Mouse (Mus musculus) midbrain, embryonic 12.5 days (tissue): ENCODE data around the gene Tbl1x. TPM values are rescaled to one million over a fixed set of nuclear protein-coding genes. Genes with fewer than 3 reads are reported as not detected.

Experiments used
- ATAC-seq: fragments of 200-750 bp; cut with Nextera tagmentation; 2 replicates; pipeline ENCODE4 v1.8.0; 2017; ENCODE audit warnings: low read depth, moderate TSS enrichment, moderate library complexity; ENCODE audit not compliant: low FRiP score
- H3K27ac ChIP-seq: fragments of 300-500 bp; sonication (generic); replicated peaks from 2 replicates; pipeline ENCODE4 v1.5.1; 2016; ENCODE audit warnings: mild to moderate bottlenecking
- H3K27me3 ChIP-seq: fragments of 300-500 bp; sonication (generic); 2 replicates; pipeline ENCODE4 v1.6.1; 2016; ENCODE audit warnings: mild to moderate bottlenecking
- H3K36me3 ChIP-seq: fragments of 300-500 bp; sonication (generic); 2 replicates; pipeline ENCODE4 v1.6.1; 2016
- H3K4me1 ChIP-seq: fragments of 300-500 bp; sonication (generic); 2 replicates; pipeline ENCODE4 v1.6.1; 2016
- H3K4me2 ChIP-seq: fragments of 300-500 bp; sonication (generic); replicated peaks from 2 replicates; pipeline ENCODE4 v1.6.1; 2016; ENCODE audit warnings: mild to moderate bottlenecking, moderate library complexity
- H3K4me3 ChIP-seq: fragments of 300-500 bp; sonication (generic); 2 replicates; pipeline ENCODE4 v1.5.1; 2016; ENCODE audit warnings: mild to moderate bottlenecking
- H3K9ac ChIP-seq: fragments of 300-500 bp; sonication (generic); replicated peaks from 2 replicates; pipeline ENCODE4 v1.6.1; 2016; ENCODE audit warnings: mild to moderate bottlenecking, moderate library complexity
- H3K9me3 ChIP-seq: fragments of 300-500 bp; sonication (generic); 2 replicates; pipeline ENCODE4 v1.6.1; 2016; ENCODE audit warnings: mild to moderate bottlenecking
- WGBS: fragments of 180-500 bp; shearing (Covaris S2); methylation state at CpG from one replicate; pipeline ENCODE4 v1.1.7; 2016; 5-methylcytosine and 5-hydroxymethylcytosine counted together
- polyA plus RNA-seq: library from polyadenylated mRNA; unstranded; fragments of >200 nt; fragmentation: Nextera tagmentation; extraction: Ambion mirVana; gene quantifications from 2 replicates; pipeline ENCODE4 v1.2.1, GENCODE M21; 2016

Tbl1x gene
- polyA plus RNA-seq, 1 experiment from 2014 or later = 64.5 TPM

DNA sequence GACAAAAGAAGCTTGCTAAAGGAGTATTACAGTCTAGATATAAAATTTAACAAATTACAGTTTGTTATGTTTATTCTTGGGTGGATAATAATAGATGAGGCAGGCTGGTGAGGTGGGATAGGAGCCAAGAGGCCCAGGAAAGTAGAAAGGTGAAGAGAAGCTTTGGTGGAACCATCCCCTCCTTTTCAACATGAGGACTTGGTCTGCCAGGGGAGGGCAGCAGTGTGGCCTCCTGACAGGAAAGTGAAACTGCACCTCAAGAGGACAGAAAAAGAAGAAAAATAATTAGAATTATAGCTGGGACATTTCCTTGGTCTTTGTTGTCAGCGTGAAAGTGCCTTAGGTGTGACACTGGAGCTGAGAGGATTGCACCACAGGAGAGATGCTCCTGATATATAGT, 35.6 kb downstream of the Tbl1x start:
- Histone ChIP-seq H3K4me2 (no peak overlapping the region), H3K36me3 (no peaks in the 10 kb centered on the region), H3K4me1 (no peaks in the 10 kb centered on the region), H3K4me3 (no peak overlapping the region), H3K27me3 (no peaks in the 10 kb centered on the region), H3K9ac (no peak overlapping the region), H3K9me3 (no peaks in the 10 kb centered on the region), H3K27ac (no peak overlapping the region)
- 80% methylated on average over 1 of the region's 1 CpGs for WGBS
- ATAC-seq = no peak

DNA sequence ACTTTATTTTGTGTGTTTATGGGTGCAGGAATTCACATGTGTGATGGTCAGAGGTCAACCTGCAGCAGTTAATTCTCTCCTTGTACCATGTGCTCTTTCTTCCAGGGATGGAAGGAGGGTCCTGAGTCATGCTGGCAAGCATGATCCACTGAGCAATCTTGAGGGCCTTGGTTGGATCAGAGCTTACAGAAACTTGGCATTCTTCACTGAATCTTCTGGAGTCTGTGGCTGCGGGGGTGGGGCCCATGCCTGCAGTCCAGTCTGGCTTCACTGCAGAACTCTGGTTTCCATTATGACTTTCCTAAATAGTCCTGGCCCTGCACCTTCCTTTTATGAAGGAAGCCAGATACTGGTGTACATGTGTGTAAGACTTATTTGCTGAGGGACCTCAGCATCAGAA, 38.1 kb downstream of the Tbl1x start:
- Histone ChIP-seq H3K4me2 (no peak overlapping the region), H3K4me1 (no peaks in the 10 kb centered on the region), H3K9me3 (no peaks in the 10 kb centered on the region), H3K36me3 (no peaks in the 10 kb centered on the region), H3K4me3 (no peak overlapping the region), H3K27me3 (no peaks in the 10 kb centered on the region), H3K27ac (no peak overlapping the region), H3K9ac (no peak overlapping the region)
- no peak for ATAC-seq
- 64% methylated on average over 1 of the region's 1 CpGs for WGBS

DNA sequence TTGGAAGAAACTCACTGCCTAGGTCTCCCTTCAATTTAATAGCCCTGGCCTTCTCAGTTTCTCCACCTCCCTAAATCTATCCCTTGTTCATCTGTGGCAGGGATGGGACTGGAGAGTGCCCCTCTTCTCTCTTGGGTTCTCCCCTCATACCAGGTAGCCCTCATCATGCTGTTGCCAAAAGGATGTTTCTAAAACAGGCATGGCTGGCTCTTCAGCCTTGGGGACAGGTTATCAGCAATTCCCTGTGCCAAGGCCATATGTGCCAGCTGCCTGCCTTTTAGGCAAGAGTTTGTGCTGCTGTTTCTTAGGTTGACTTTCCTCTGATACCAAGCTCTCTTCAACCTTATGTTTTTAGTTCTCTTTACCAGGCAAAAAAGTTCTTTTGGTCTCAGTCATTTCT, 39.6 kb downstream of the Tbl1x start:
- H3K9me3 ChIP-seq = no peaks in the 10 kb centered on the region
- H3K4me2 ChIP-seq = no peak overlapping the region
- no peaks in the 10 kb centered on the region for H3K4me1 ChIP-seq
- no peak overlapping the region for H3K27ac ChIP-seq
- H3K4me3 ChIP-seq = no peak overlapping the region
- H3K36me3 ChIP-seq = no peaks in the 10 kb centered on the region
- H3K9ac ChIP-seq = no peak overlapping the region
- ATAC-seq = no peak
- no peaks in the 10 kb centered on the region for H3K27me3 ChIP-seq

DNA sequence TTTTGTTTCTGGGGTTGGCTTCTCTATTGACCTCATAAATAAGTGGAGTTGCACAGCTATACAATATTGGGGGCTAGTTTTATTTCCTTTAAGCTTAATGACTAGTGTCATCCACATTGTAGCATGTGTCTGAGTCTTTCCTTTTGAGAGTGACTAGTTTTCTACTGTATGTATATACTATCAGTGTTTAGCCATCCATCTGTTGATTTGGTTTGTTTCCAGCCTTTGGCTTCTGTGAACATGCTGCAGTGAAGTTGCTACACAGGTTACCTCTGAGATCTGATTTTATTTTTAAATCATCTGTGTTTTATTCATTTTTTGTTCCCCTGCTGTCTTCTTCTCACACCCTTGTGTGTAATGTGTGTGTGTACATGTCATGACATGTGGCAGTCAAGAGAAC, 40.5 kb downstream of the Tbl1x start:
- no peak for ATAC-seq
- Histone ChIP-seq H3K9me3 (no peaks in the 10 kb centered on the region), H3K27ac (no peak overlapping the region), H3K36me3 (no peaks in the 10 kb centered on the region), H3K4me2 (no peak overlapping the region), H3K4me3 (no peak overlapping the region), H3K4me1 (no peaks in the 10 kb centered on the region), H3K27me3 (no peaks in the 10 kb centered on the region), H3K9ac (no peak overlapping the region)

DNA sequence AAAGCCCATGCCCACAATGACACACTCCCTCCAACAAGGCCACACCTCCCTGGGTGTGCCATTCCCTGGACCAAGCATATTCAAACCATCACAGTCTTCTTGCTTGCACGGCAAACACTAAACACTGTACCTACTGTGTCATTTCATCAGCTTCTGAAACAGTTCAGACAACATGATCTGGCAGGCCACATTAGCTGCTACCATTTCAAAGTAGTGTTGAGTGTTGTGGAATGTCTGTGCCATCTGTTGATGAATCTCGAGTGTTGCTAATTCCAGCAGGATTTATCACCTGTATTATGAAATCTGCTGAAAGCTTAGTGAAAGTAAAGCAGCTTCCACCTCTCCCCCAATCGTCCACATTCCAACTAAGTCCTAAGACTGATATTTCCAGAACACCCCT, 41.3 kb downstream of the Tbl1x start:
- no peaks in the 10 kb centered on the region for H3K9me3 ChIP-seq
- H3K4me1 ChIP-seq = no peaks in the 10 kb centered on the region
- no peak for ATAC-seq
- H3K27ac ChIP-seq = no peak overlapping the region
- H3K27me3 ChIP-seq = no peaks in the 10 kb centered on the region
- no peak overlapping the region for H3K4me2 ChIP-seq
- WGBS = 92% methylated on average over 3 of the region's 3 CpGs
- H3K36me3 ChIP-seq = no peaks in the 10 kb centered on the region
- H3K9ac ChIP-seq = no peak overlapping the region
- no peak overlapping the region for H3K4me3 ChIP-seq

GRCm38 (mm10) chrX:77555985-77556384, 45.2 kb downstream of the Tbl1x start:
- no peak overlapping the region for H3K4me2 ChIP-seq
- H3K27me3 ChIP-seq = no peaks in the 10 kb centered on the region
- no peak overlapping the region for H3K27ac ChIP-seq
- H3K9me3 ChIP-seq = no peaks in the 10 kb centered on the region
- no peak overlapping the region for H3K4me3 ChIP-seq
- 80% methylated on average over 1 of the region's 1 CpGs for WGBS
- ATAC-seq = no peak
- no peaks in the 10 kb centered on the region for H3K4me1 ChIP-seq
- H3K9ac ChIP-seq = no peak overlapping the region
- no peaks in the 10 kb centered on the region for H3K36me3 ChIP-seq

- no peak overlapping the region for H3K4me2 ChIP-seq
- H3K4me3 ChIP-seq = no peak overlapping the region
- no peak for ATAC-seq
- no peaks in the 10 kb centered on the region for H3K27me3 ChIP-seq
- no peaks in the 10 kb centered on the region for H3K9me3 ChIP-seq
- H3K4me1 ChIP-seq = no peaks in the 10 kb centered on the region
- H3K9ac ChIP-seq = no peak overlapping the region
- no peaks in the 10 kb centered on the region for H3K36me3 ChIP-seq
- no peak overlapping the region for H3K27ac ChIP-seq
These were observed 48.5 kb downstream of the Tbl1x start for GRCm38 (mm10) chrX:77559199-77559881.

DNA sequence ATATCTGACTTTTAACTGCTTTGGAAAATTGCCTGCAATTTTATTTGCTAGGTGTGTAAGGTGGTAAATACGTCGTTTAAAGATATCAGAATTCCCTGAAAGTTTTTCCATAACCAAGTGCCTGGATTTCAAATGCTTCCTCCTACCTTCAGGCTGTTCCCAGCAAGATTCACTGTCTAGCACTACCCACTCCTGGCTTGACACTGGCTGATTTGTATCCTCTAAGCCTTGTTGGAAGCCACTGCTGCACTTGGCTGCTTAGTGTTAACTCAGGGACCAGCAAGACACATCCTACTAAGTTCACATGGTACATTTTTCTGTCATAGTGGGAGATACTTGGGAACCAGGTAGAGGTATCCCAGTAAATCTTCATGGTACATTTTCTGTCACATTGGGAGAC, 52.8 kb downstream of the Tbl1x start:
- H3K27me3 ChIP-seq = no peaks in the 10 kb centered on the region
- no peaks in the 10 kb centered on the region for H3K36me3 ChIP-seq
- H3K4me2 ChIP-seq = no peak overlapping the region
- no peaks in the 10 kb centered on the region for H3K9me3 ChIP-seq
- H3K4me1 ChIP-seq = no peaks in the 10 kb centered on the region
- no peak overlapping the region for H3K27ac ChIP-seq
- H3K9ac ChIP-seq = no peak overlapping the region
- WGBS = 87% methylated on average over 2 of the region's 2 CpGs
- no peak for ATAC-seq
- H3K4me3 ChIP-seq = no peak overlapping the region

DNA sequence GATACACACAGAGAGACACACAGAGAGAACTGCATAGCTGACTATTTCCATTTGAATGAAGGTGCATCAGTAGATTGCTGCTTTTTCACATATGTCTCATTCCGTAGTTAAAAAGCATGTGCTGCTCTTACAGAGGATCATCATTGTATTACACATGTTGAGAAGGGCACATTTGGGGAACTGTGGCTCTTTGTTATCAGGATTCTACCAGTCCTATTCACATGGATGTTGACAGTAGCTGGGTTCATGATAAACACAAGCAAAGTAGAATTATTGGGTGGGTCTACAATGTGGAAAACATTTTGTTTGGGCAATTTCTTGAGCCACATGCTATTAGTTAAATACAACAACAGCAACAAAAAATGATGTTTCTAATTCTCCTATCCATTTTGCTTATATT, 55.9 kb downstream of the Tbl1x start:
- H3K9me3 ChIP-seq = no peaks in the 10 kb centered on the region
- WGBS = 89% methylated on average over 1 of the region's 1 CpGs
- no peak for ATAC-seq
- H3K36me3 ChIP-seq = no peaks in the 10 kb centered on the region
- no peak overlapping the region for H3K9ac ChIP-seq
- H3K4me2 ChIP-seq = no peak overlapping the region
- H3K4me1 ChIP-seq = no peaks in the 10 kb centered on the region
- no peak overlapping the region for H3K27ac ChIP-seq
- H3K27me3 ChIP-seq = no peaks in the 10 kb centered on the region
- no peak overlapping the region for H3K4me3 ChIP-seq

DNA sequence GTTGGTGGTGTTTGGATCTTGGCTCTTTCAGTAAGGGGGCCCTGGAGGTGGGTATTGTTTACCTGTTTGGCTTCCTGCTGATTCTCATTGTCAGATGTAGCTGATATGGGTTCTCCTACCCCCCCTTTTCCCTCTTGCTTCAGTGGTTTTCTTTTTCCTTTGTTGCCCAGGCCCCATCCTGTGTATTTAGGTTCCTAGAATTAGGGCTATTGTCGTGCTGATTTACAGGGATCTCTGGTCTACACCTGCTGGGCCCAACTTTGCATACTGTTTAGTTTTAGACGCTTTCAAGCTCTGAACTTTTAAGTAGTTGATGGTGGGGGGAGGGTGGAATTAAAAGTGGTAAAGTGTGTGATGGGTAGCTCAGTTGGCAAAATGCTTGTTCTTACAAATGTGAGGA, 57.2 kb downstream of the Tbl1x start:
- ATAC-seq = no peak

GRCm38 (mm10) chrX:77573743-77574142, 62.9 kb downstream of the Tbl1x start:
- Histone ChIP-seq H3K36me3 (no peaks in the 10 kb centered on the region), H3K4me3 (no peak overlapping the region), H3K4me2 (no peak overlapping the region), H3K9ac (no peak overlapping the region), H3K27me3 (no peaks in the 10 kb centered on the region), H3K4me1 (no peaks in the 10 kb centered on the region), H3K27ac (no peak overlapping the region), H3K9me3 (no peaks in the 10 kb centered on the region)
- 0 out of 2 replicates have a peak, but pooled peaks have one; percentile 27 for ATAC-seq
- 85% methylated on average over 1 of the region's 1 CpGs for WGBS

More for the DNA sequence above, 57.2 kb downstream of the Tbl1x start:
- no peak overlapping the region for H3K27ac ChIP-seq
- no peak overlapping the region for H3K4me3 ChIP-seq
- no peak overlapping the region for H3K4me2 ChIP-seq
- no peaks in the 10 kb centered on the region for H3K4me1 ChIP-seq
- H3K27me3 ChIP-seq = no peaks in the 10 kb centered on the region
- WGBS = 22% methylated on average over 2 of the region's 2 CpGs
- no peak overlapping the region for H3K9ac ChIP-seq
- no peaks in the 10 kb centered on the region for H3K9me3 ChIP-seq
- H3K36me3 ChIP-seq = no peaks in the 10 kb centered on the region

GRCm38 (mm10) chrX:77577108-77577507, 66.3 kb downstream of the Tbl1x start:
- Histone ChIP-seq H3K9me3 (no peaks in the 10 kb centered on the region), H3K4me2 (no peak overlapping the region), H3K4me1 (no peaks in the 10 kb centered on the region), H3K36me3 (no peaks in the 10 kb centered on the region), H3K9ac (no peak overlapping the region), H3K4me3 (no peak overlapping the region), H3K27ac (no peak overlapping the region), H3K27me3 (no peaks in the 10 kb centered on the region)
- WGBS = 71% methylated on average over 3 of the region's 3 CpGs
- ATAC-seq = no peak

- Histone ChIP-seq H3K27me3 (no peaks in the 10 kb centered on the region), H3K4me2 (no peak overlapping the region), H3K27ac (no peak overlapping the region), H3K4me1 (no peaks in the 10 kb centered on the region), H3K36me3 (no peaks in the 10 kb centered on the region), H3K4me3 (no peak overlapping the region), H3K9me3 (no peaks in the 10 kb centered on the region), H3K9ac (no peak overlapping the region)
- 56% methylated on average over 1 of the region's 1 CpGs for WGBS
- ATAC-seq = no peak
These were observed 67.4 kb downstream of the Tbl1x start for GRCm38 (mm10) chrX:77578172-77578571.
